Mouse (Mus musculus) stomach, postnatal 0 days (tissue): Measurements from ENCODE around the gene Abhd17c. TPM values are rescaled to one million over a fixed set of nuclear protein-coding genes. Genes with fewer than 3 reads are reported as not detected.

Experiments used
- ATAC-seq: fragments of 200-750 bp; cut with Nextera tagmentation; 2 replicates; pipeline ENCODE4 v1.8.0; 2017; ENCODE audit not compliant: low FRiP score, low TSS enrichment
- DNase-seq: peaks from one replicate; pipeline ENCODE4 v3.0.0-alpha.2; 2016; ENCODE audit warnings: low spot score
- H3K27ac ChIP-seq: fragments of 300-500 bp; sonication (generic); replicated peaks from 2 replicates; pipeline ENCODE4 v1.5.1; 2014; ENCODE audit warnings: mild to moderate bottlenecking, control low read depth
- H3K27me3 ChIP-seq: fragments of 300-500 bp; sonication (generic); 2 replicates; pipeline ENCODE4 v1.6.1; 2014; ENCODE audit warnings: low read length; ENCODE audit not compliant: control insufficient read depth, insufficient read depth
- H3K36me3 ChIP-seq: fragments of 300-500 bp; sonication (generic); 2 replicates; pipeline ENCODE4 v1.6.1; 2014; ENCODE audit warnings: low read length, mixed read lengths; ENCODE audit not compliant: control insufficient read depth, insufficient read depth
- H3K4me1 ChIP-seq: fragments of 300-500 bp; sonication (generic); replicated peaks from 2 replicates; pipeline ENCODE4 v1.6.1; 2014; ENCODE audit warnings: antibody characterized with exemption; ENCODE audit not compliant: control insufficient read depth, insufficient read depth
- H3K4me2 ChIP-seq: fragments of 300-500 bp; sonication (generic); replicated peaks from 2 replicates; pipeline ENCODE4 v1.6.1; 2014; ENCODE audit warnings: low read depth, mild to moderate bottlenecking, control low read depth, moderate library complexity
- H3K4me3 ChIP-seq: fragments of 300-500 bp; sonication (generic); 2 replicates; pipeline ENCODE4 v1.5.1; 2014; ENCODE audit warnings: low read depth, low read length, control low read depth
- H3K9ac ChIP-seq: fragments of 300-500 bp; sonication (generic); 2 replicates; pipeline ENCODE4 v1.6.1; 2014; ENCODE audit warnings: mild to moderate bottlenecking, low read length, control low read depth, mixed read lengths
- H3K9me3 ChIP-seq: fragments of 300-500 bp; sonication (generic); 2 replicates; pipeline ENCODE4 v1.6.1; 2016; ENCODE audit warnings: low read length; ENCODE audit not compliant: control insufficient read depth
- CTCF ChIP-seq: IDR thresholded peaks from 2 replicates; pipeline ENCODE4 v1.5.1; 2016; ENCODE audit warnings: antibody characterized with exemption, low read depth, mild to moderate bottlenecking, moderate library complexity
- EP300 ChIP-seq: optimal IDR thresholded peaks from 2 replicates; pipeline ENCODE3; 2016; ENCODE audit warnings: antibody characterized with exemption
- WGBS: fragments of 180-500 bp; shearing (Covaris S2); extraction: QIAGEN DNeasy Blood & Tissue Kit; methylation state at CpG from one replicate; pipeline ENCODE4 v1.1.7; 2014; 5-methylcytosine and 5-hydroxymethylcytosine counted together
- polyA plus RNA-seq: library from polyadenylated mRNA; unstranded; fragments of >200 nt; fragmentation: Nextera tagmentation; extraction: Ambion mirVana; gene quantifications from 2 replicates; pipeline ENCODE4 v1.2.1, GENCODE M21; 2015

Gene Abhd17c
- polyA plus RNA-seq, 1 experiment from 2014 or later: 59.7 TPM

- no peaks in the 10 kb centered on the region for H3K36me3 ChIP-seq
- H3K4me3 ChIP-seq: no peak overlapping the region
- no peak overlapping the region for H3K4me2 ChIP-seq
- H3K27me3 ChIP-seq: no peaks in the 10 kb centered on the region
- ATAC-seq (peak; percentile 83), DNase-seq (peak; percentile 32)
- 80% methylated on average over 1 of the region's 1 CpGs for WGBS
- TF ChIP-seq CTCF (no peak), EP300 (no peak)
- H3K9me3 ChIP-seq: no peaks in the 10 kb centered on the region
- no peak overlapping the region for H3K9ac ChIP-seq
- no peak overlapping the region for H3K27ac ChIP-seq
- no peaks in the 10 kb centered on the region for H3K4me1 ChIP-seq
These were observed 19.6 kb upstream of the Abhd17c start for GRCm38 (mm10) chr7:84171177-84171787.

- H3K36me3 ChIP-seq: no peaks in the 10 kb centered on the region
- no peaks in the 10 kb centered on the region for H3K4me1 ChIP-seq
- no peak overlapping the region for H3K4me2 ChIP-seq
- DNase-seq: no peak
- ATAC-seq: no peak
- no peak overlapping the region for H3K9ac ChIP-seq
- no peaks in the 10 kb centered on the region for H3K9me3 ChIP-seq
- H3K27me3 ChIP-seq: no peaks in the 10 kb centered on the region
- H3K4me3 ChIP-seq: no peak overlapping the region
- 76% methylated on average over 2 of the region's 2 CpGs for WGBS
- TF ChIP-seq CTCF: no peak
- TF ChIP-seq EP300: no peak
- no peak overlapping the region for H3K27ac ChIP-seq
These were observed 16.7 kb upstream of the Abhd17c start for GRCm38 (mm10) chr7:84168355-84168754.

- Histone ChIP-seq H3K36me3 (no peaks in the 10 kb centered on the region), H3K4me3 (no peak overlapping the region), H3K4me2 (no peak overlapping the region), H3K27me3 (no peaks in the 10 kb centered on the region), H3K9me3 (no peaks in the 10 kb centered on the region), H3K27ac (no peak overlapping the region), H3K4me1 (no peaks in the 10 kb centered on the region), H3K9ac (no peak overlapping the region)
- DNase-seq (no peak), ATAC-seq (no peak)
- TF ChIP-seq CTCF: no peak
- no peak for TF ChIP-seq EP300
- WGBS: 72% methylated on average over 4 of the region's 4 CpGs
These were observed 15.2 kb upstream of the Abhd17c start for GRCm38 (mm10) chr7:84166721-84167419.

- no peak for TF ChIP-seq EP300
- no peak overlapping the region for H3K27ac ChIP-seq
- no peaks in the 10 kb centered on the region for H3K27me3 ChIP-seq
- H3K9ac ChIP-seq: no peak overlapping the region
- DNase-seq (no peak), ATAC-seq (no peak)
- no peaks in the 10 kb centered on the region for H3K4me1 ChIP-seq
- H3K4me3 ChIP-seq: no peak overlapping the region
- no peaks in the 10 kb centered on the region for H3K9me3 ChIP-seq
- 50% methylated on average over 1 of the region's 1 CpGs for WGBS
- no peak overlapping the region for H3K4me2 ChIP-seq
- H3K36me3 ChIP-seq: no peaks in the 10 kb centered on the region
These were observed 14.3 kb upstream of the Abhd17c start for GRCm38 (mm10) chr7:84166007-84166406.

- no peak for TF ChIP-seq CTCF
- ATAC-seq: no peak
- 45% methylated on average over 3 of the region's 3 CpGs for WGBS
- H3K9me3 ChIP-seq: no peaks in the 10 kb centered on the region
- H3K4me2 ChIP-seq: no peak overlapping the region
- H3K4me1 ChIP-seq: no peaks in the 10 kb centered on the region
- H3K36me3 ChIP-seq: no peaks in the 10 kb centered on the region
- H3K9ac ChIP-seq: no peak overlapping the region
- H3K27me3 ChIP-seq: no peaks in the 10 kb centered on the region
- no peak overlapping the region for H3K27ac ChIP-seq
- H3K4me3 ChIP-seq: no peak overlapping the region
- DNase-seq: peak; percentile 38
These were observed 13.6 kb upstream of the Abhd17c start for GRCm38 (mm10) chr7:84165288-84165687.

- Histone ChIP-seq H3K4me1 (no peaks in the 10 kb centered on the region), H3K27ac (no peak overlapping the region), H3K27me3 (no peaks in the 10 kb centered on the region), H3K4me3 (no peak overlapping the region), H3K4me2 (no peak overlapping the region), H3K36me3 (no peaks in the 10 kb centered on the region), H3K9ac (no peak overlapping the region), H3K9me3 (no peaks in the 10 kb centered on the region)
- TF ChIP-seq CTCF: no peak
- TF ChIP-seq EP300: no peak
- ATAC-seq: peak; percentile 28; the same call in 1 of the 2 replicates
- 74% methylated on average over 4 of the region's 4 CpGs for WGBS
- no peak for DNase-seq
These were observed 13.2 kb upstream of the Abhd17c start for GRCm38 (mm10) chr7:84164880-84165279.
